Mouse (Mus musculus): ENCODE results near the gene Nup54. TPM values are rescaled to one million over a fixed set of nuclear protein-coding genes. Genes with fewer than 3 reads are reported as not detected.

Gene Nup54
- 99.7 and 109 TPM in 2 replicates for polyA plus RNA-seq (2011; ENCODE audit: insufficient read depth, insufficient read length, low read depth, missing spikeins)

- TF ChIP-seq EP300 (IDR thresholded peaks at IDR 0.05; ENCODE audit: insufficient read depth, low read depth, low read length) = peak; percentile 79; the same call in 1 of the 2 replicates
- peak; percentile 62 for TF ChIP-seq POLR2A (IDR thresholded peaks at IDR 0.05; ENCODE audit: insufficient read depth, low read length)
- TF ChIP-seq CTCF (IDR thresholded peaks at IDR 0.05; ENCODE audit: low read depth, low read length) = no peak
- H3K27me3 ChIP-seq (ENCODE audit: control insufficient read depth, insufficient read depth, low read length, poor library complexity, severe bottlenecking) = no peaks in the 10 kb centered on the region
- peak within 1 kb of the TSS; percentile 84 for H3K4me3 ChIP-seq (ENCODE audit: low read depth, low read length)
- no peak within 1 kb of the TSS for H3K27ac ChIP-seq (ENCODE audit: insufficient read depth, low read length)
- no peaks in the 10 kb centered on the region for H3K4me1 ChIP-seq (ENCODE audit: control insufficient read depth, insufficient read depth, low read length)
- peaks cover 8% of the 10 kb centered on the region for H3K36me3 ChIP-seq (ENCODE audit: control insufficient read depth, insufficient read depth, low read length, poor library complexity, severe bottlenecking)
- H3K9me3 ChIP-seq (replicated peaks; ENCODE audit: control insufficient read depth, insufficient read depth, low read length, poor library complexity, severe bottlenecking) = no peaks in the 10 kb centered on the region
- H3K9ac ChIP-seq (ENCODE audit: low read depth, poor library complexity, severe bottlenecking) = peak within 1 kb of the TSS; percentile 89
These were observed at the start of gene Nup54 for GRCm38 (mm10) chr5:92435025-92435584. Gene Nup54 (minus strand): TSS chr5:92435219.

- H3K36me3 ChIP-seq (ENCODE audit: control insufficient read depth, insufficient read depth, low read length, poor library complexity, severe bottlenecking) = peaks cover 26% of the 10 kb centered on the region
- TF ChIP-seq CTCF (IDR thresholded peaks at IDR 0.05; ENCODE audit: low read depth, low read length) = no peak
- no peak for TF ChIP-seq EP300 (IDR thresholded peaks at IDR 0.05; ENCODE audit: insufficient read depth, low read depth, low read length)
- no peak for TF ChIP-seq POLR2A (IDR thresholded peaks at IDR 0.05; ENCODE audit: insufficient read depth, low read length)
- H3K9me3 ChIP-seq (replicated peaks; ENCODE audit: control insufficient read depth, insufficient read depth, low read length, poor library complexity, severe bottlenecking) = peaks cover 31% of the 10 kb centered on the region
- no peak overlapping the region for H3K9ac ChIP-seq (ENCODE audit: low read depth, poor library complexity, severe bottlenecking)
- no peaks in the 10 kb centered on the region for H3K27me3 ChIP-seq (ENCODE audit: control insufficient read depth, insufficient read depth, low read length, poor library complexity, severe bottlenecking)
- H3K4me1 ChIP-seq (ENCODE audit: control insufficient read depth, insufficient read depth, low read length) = no peaks in the 10 kb centered on the region
- H3K4me3 ChIP-seq (ENCODE audit: low read depth, low read length) = no peak overlapping the region
- no peak overlapping the region for H3K27ac ChIP-seq (ENCODE audit: insufficient read depth, low read length)
These were observed 37.8 kb upstream of the Nup54 start for GRCm38 (mm10) chr5:92472863-92473262.

GRCm38 (mm10) chr5:92471531-92471930 lies 36.5 kb upstream of the Nup54 start:
- Histone ChIP-seq H3K27ac (ENCODE audit: insufficient read depth, low read length) (no peak overlapping the region), H3K27me3 (ENCODE audit: control insufficient read depth, insufficient read depth, low read length, poor library complexity, severe bottlenecking) (no peaks in the 10 kb centered on the region), H3K9ac (ENCODE audit: low read depth, poor library complexity, severe bottlenecking) (no peak overlapping the region), H3K4me3 (ENCODE audit: low read depth, low read length) (no peak overlapping the region), H3K4me1 (ENCODE audit: control insufficient read depth, insufficient read depth, low read length) (no peaks in the 10 kb centered on the region), H3K36me3 (ENCODE audit: control insufficient read depth, insufficient read depth, low read length, poor library complexity, severe bottlenecking) (peaks cover 26% of the 10 kb centered on the region), H3K9me3 (replicated peaks; ENCODE audit: control insufficient read depth, insufficient read depth, low read length, poor library complexity, severe bottlenecking) (peaks cover 26% of the 10 kb centered on the region)
- TF ChIP-seq POLR2A (IDR thresholded peaks at IDR 0.05; ENCODE audit: insufficient read depth, low read length) = no peak
- no peak for TF ChIP-seq EP300 (IDR thresholded peaks at IDR 0.05; ENCODE audit: insufficient read depth, low read depth, low read length)
- no peak for TF ChIP-seq CTCF (IDR thresholded peaks at IDR 0.05; ENCODE audit: low read depth, low read length)

- H3K9me3 ChIP-seq (replicated peaks; ENCODE audit: control insufficient read depth, insufficient read depth, low read length, poor library complexity, severe bottlenecking) = peaks cover 10% of the 10 kb centered on the region; the same call in 1 of the 2 replicates
- no peak overlapping the region for H3K27ac ChIP-seq (ENCODE audit: insufficient read depth, low read length)
- TF ChIP-seq CTCF (IDR thresholded peaks at IDR 0.05; ENCODE audit: low read depth, low read length) (no peak), POLR2A (IDR thresholded peaks at IDR 0.05; ENCODE audit: insufficient read depth, low read length) (no peak), EP300 (IDR thresholded peaks at IDR 0.05; ENCODE audit: insufficient read depth, low read depth, low read length) (no peak)
- no peaks in the 10 kb centered on the region for H3K27me3 ChIP-seq (ENCODE audit: control insufficient read depth, insufficient read depth, low read length, poor library complexity, severe bottlenecking)
- H3K4me3 ChIP-seq (ENCODE audit: low read depth, low read length) = no peak overlapping the region
- H3K9ac ChIP-seq (ENCODE audit: low read depth, poor library complexity, severe bottlenecking) = no peak overlapping the region
- H3K4me1 ChIP-seq (ENCODE audit: control insufficient read depth, insufficient read depth, low read length) = no peaks in the 10 kb centered on the region
- H3K36me3 ChIP-seq (ENCODE audit: control insufficient read depth, insufficient read depth, low read length, poor library complexity, severe bottlenecking) = peaks cover 16% of the 10 kb centered on the region
These were observed 34.4 kb upstream of the Nup54 start for GRCm38 (mm10) chr5:92469201-92470130.

- Histone ChIP-seq H3K36me3 (ENCODE audit: control insufficient read depth, insufficient read depth, low read length, poor library complexity, severe bottlenecking) (peaks cover 12% of the 10 kb centered on the region), H3K4me3 (ENCODE audit: low read depth, low read length) (no peak overlapping the region), H3K27me3 (ENCODE audit: control insufficient read depth, insufficient read depth, low read length, poor library complexity, severe bottlenecking) (no peaks in the 10 kb centered on the region), H3K27ac (ENCODE audit: insufficient read depth, low read length) (no peak overlapping the region), H3K4me1 (ENCODE audit: control insufficient read depth, insufficient read depth, low read length) (no peaks in the 10 kb centered on the region), H3K9ac (ENCODE audit: low read depth, poor library complexity, severe bottlenecking) (no peak overlapping the region), H3K9me3 (replicated peaks; ENCODE audit: control insufficient read depth, insufficient read depth, low read length, poor library complexity, severe bottlenecking) (peaks cover 5% of the 10 kb centered on the region; the same call in 1 of the 2 replicates)
- TF ChIP-seq CTCF (IDR thresholded peaks at IDR 0.05; ENCODE audit: low read depth, low read length) (no peak), POLR2A (IDR thresholded peaks at IDR 0.05; ENCODE audit: insufficient read depth, low read length) (no peak), EP300 (IDR thresholded peaks at IDR 0.05; ENCODE audit: insufficient read depth, low read depth, low read length) (no peak)
These were observed 33.2 kb upstream of the Nup54 start for GRCm38 (mm10) chr5:92468234-92468633.
